Mouse (Mus musculus): ENCODE results near the gene Naa38. TPM values are rescaled to one million over a fixed set of nuclear protein-coding genes. Genes with fewer than 3 reads are reported as not detected.

Naa38 gene
- polyA plus RNA-seq, 1 experiment = 229 TPM

GRCm38 (mm10) chr11:69419813-69420553 is 24.7 kb downstream of the Naa38 start:
- peaks cover 6% of the 10 kb centered on the region for H3K27me3 ChIP-seq (ENCODE audit: control insufficient read depth, insufficient read depth, insufficient read length)
- H3K79me2 ChIP-seq (ENCODE audit: control insufficient read depth, insufficient read depth) = peaks cover 16% of the 10 kb centered on the region
- peak overlapping the region; percentile 16 for H3K4me3 ChIP-seq (ENCODE audit: insufficient read depth, poor library complexity, severe bottlenecking)
- no peak for TF ChIP-seq MYOG (IDR thresholded peaks at IDR 0.05; ENCODE audit: control insufficient read depth, extremely low read depth, insufficient read length)
- H3K79me3 ChIP-seq (ENCODE audit: low read depth) = peaks cover 3% of the 10 kb centered on the region
- H3ac ChIP-seq (ENCODE audit: control insufficient read depth, insufficient read length, low read depth) = peak overlapping the region; percentile 4
- no peaks in the 10 kb centered on the region for H3K36me3 ChIP-seq (ENCODE audit: control insufficient read depth, insufficient read depth)

GRCm38 (mm10) chr11:69420554-69421000 is 25.3 kb downstream of the Naa38 start:
- Histone ChIP-seq H3K36me3 (ENCODE audit: control insufficient read depth, insufficient read depth) (no peaks in the 10 kb centered on the region), H3K79me3 (ENCODE audit: low read depth) (peaks cover under 1% of the 10 kb centered on the region), H3ac (ENCODE audit: control insufficient read depth, insufficient read length, low read depth) (no peak overlapping the region), H3K4me3 (ENCODE audit: insufficient read depth, poor library complexity, severe bottlenecking) (no peak overlapping the region), H3K27me3 (ENCODE audit: control insufficient read depth, insufficient read depth, insufficient read length) (peaks cover 9% of the 10 kb centered on the region), H3K79me2 (ENCODE audit: control insufficient read depth, insufficient read depth) (peaks cover 10% of the 10 kb centered on the region)
- no peak for TF ChIP-seq CTCF (IDR thresholded peaks at IDR 0.05; ENCODE audit: control insufficient read depth, insufficient read depth, insufficient read length)
- TF ChIP-seq MYOG (IDR thresholded peaks at IDR 0.05; ENCODE audit: control insufficient read depth, extremely low read depth, insufficient read length) = no peak
- no peak for TF ChIP-seq USF1 (IDR thresholded peaks at IDR 0.05; ENCODE audit: low read depth)
- no peak for TF ChIP-seq CEBPB (IDR thresholded peaks at IDR 0.05; ENCODE audit: low read depth)
- TF ChIP-seq FOSL1 (IDR thresholded peaks at IDR 0.05; ENCODE audit: insufficient read depth, low read length, poor library complexity, severe bottlenecking) = no peak
- no peak for TF ChIP-seq MAX (IDR thresholded peaks at IDR 0.05)
- no peak for TF ChIP-seq MYOD1 (IDR thresholded peaks at IDR 0.05; ENCODE audit: control insufficient read depth, insufficient read length, low read depth)

DNA sequence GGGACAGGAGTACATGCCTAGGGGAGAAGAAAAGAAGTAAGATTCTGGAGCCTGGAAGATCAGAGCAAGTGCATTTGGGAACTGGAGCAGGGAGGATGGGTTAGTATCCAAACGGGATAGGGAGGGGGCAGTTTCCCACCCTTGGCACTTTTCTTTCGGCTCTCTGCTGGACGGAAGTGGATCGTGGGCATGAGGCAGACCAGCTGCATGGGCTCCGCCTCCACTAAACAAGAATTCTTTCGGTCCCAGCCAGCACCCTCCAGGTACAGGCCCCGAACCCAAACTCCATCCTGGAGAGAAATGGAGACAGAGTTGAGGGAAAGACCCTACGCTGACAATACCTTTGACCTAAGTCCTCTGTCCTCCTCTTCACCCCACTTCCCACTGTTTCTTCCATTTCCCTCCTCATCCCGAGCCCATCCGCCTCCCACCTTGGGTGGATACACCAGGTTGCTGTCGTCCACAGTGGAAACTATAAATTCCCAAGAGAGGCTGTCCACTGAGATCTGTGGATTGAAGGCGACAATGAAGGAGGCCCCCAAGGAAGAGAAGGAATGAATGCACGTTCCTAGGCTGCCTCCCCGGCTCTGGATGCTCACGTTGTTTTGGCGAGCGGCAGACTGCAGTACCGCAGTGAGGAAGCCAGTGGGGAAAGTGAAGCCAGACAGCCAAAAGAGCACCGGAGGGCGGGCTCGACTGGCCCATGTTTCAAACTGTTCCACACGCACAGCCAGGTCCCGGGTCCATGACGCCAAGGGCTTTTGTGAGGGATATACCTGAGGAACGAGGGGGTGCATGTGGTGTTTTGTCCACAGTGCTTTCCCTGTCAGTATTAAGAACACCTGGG is 26.1 kb downstream of the Naa38 start:
- H3K36me3 ChIP-seq (ENCODE audit: control insufficient read depth, insufficient read depth) = no peaks in the 10 kb centered on the region
- no peak overlapping the region for H3ac ChIP-seq (ENCODE audit: control insufficient read depth, insufficient read length, low read depth)
- H3K27me3 ChIP-seq (ENCODE audit: control insufficient read depth, insufficient read depth, insufficient read length) = peaks cover 10% of the 10 kb centered on the region
- no peak for TF ChIP-seq MYOG (IDR thresholded peaks at IDR 0.05; ENCODE audit: control insufficient read depth, extremely low read depth, insufficient read length)
- TF ChIP-seq FOSL1 (IDR thresholded peaks at IDR 0.05; ENCODE audit: insufficient read depth, low read length, poor library complexity, severe bottlenecking) = no peak
- no peak for TF ChIP-seq MAX (IDR thresholded peaks at IDR 0.05)
- TF ChIP-seq USF1 (IDR thresholded peaks at IDR 0.05; ENCODE audit: low read depth) = no peak
- no peak for TF ChIP-seq MYOD1 (IDR thresholded peaks at IDR 0.05; ENCODE audit: control insufficient read depth, insufficient read length, low read depth)
- TF ChIP-seq CEBPB (IDR thresholded peaks at IDR 0.05; ENCODE audit: low read depth) = no peak
- TF ChIP-seq CTCF (IDR thresholded peaks at IDR 0.05; ENCODE audit: control insufficient read depth, insufficient read depth, insufficient read length) = no peak
- peaks cover 3% of the 10 kb centered on the region for H3K79me2 ChIP-seq (ENCODE audit: control insufficient read depth, insufficient read depth)
- no peak overlapping the region for H3K4me3 ChIP-seq (ENCODE audit: insufficient read depth, poor library complexity, severe bottlenecking)
- H3K79me3 ChIP-seq (ENCODE audit: low read depth) = no peaks in the 10 kb centered on the region

- TF ChIP-seq MYOD1 (IDR thresholded peaks at IDR 0.05; ENCODE audit: control insufficient read depth, insufficient read length, low read depth) = no peak
- TF ChIP-seq CEBPB (IDR thresholded peaks at IDR 0.05; ENCODE audit: low read depth) = no peak
- no peak for TF ChIP-seq MAX (IDR thresholded peaks at IDR 0.05)
- no peak for TF ChIP-seq MYOG (IDR thresholded peaks at IDR 0.05; ENCODE audit: control insufficient read depth, extremely low read depth, insufficient read length)
- TF ChIP-seq CTCF (IDR thresholded peaks at IDR 0.05; ENCODE audit: control insufficient read depth, insufficient read depth, insufficient read length) = no peak
- no peak for TF ChIP-seq FOSL1 (IDR thresholded peaks at IDR 0.05; ENCODE audit: insufficient read depth, low read length, poor library complexity, severe bottlenecking)
- no peak overlapping the region for H3ac ChIP-seq (ENCODE audit: control insufficient read depth, insufficient read length, low read depth)
- H3K79me3 ChIP-seq (ENCODE audit: low read depth) = no peaks in the 10 kb centered on the region
- no peaks in the 10 kb centered on the region for H3K79me2 ChIP-seq (ENCODE audit: control insufficient read depth, insufficient read depth)
- peaks cover 10% of the 10 kb centered on the region for H3K27me3 ChIP-seq (ENCODE audit: control insufficient read depth, insufficient read depth, insufficient read length)
- no peaks in the 10 kb centered on the region for H3K36me3 ChIP-seq (ENCODE audit: control insufficient read depth, insufficient read depth)
- H3K4me3 ChIP-seq (ENCODE audit: insufficient read depth, poor library complexity, severe bottlenecking) = no peak overlapping the region
These were observed 27.6 kb downstream of the Naa38 start for GRCm38 (mm10) chr11:69422842-69423241.

GRCm38 (mm10) chr11:69423885-69424284 is 28.6 kb downstream of the Naa38 start:
- H3K36me3 ChIP-seq (ENCODE audit: control insufficient read depth, insufficient read depth) = no peaks in the 10 kb centered on the region
- no peaks in the 10 kb centered on the region for H3K79me2 ChIP-seq (ENCODE audit: control insufficient read depth, insufficient read depth)
- no peaks in the 10 kb centered on the region for H3K79me3 ChIP-seq (ENCODE audit: low read depth)
- H3ac ChIP-seq (ENCODE audit: control insufficient read depth, insufficient read length, low read depth) = no peak overlapping the region
- H3K4me3 ChIP-seq (ENCODE audit: insufficient read depth, poor library complexity, severe bottlenecking) = no peak overlapping the region
- peaks cover 10% of the 10 kb centered on the region for H3K27me3 ChIP-seq (ENCODE audit: control insufficient read depth, insufficient read depth, insufficient read length)
- TF ChIP-seq MYOG (IDR thresholded peaks at IDR 0.05; ENCODE audit: control insufficient read depth, extremely low read depth, insufficient read length) (no peak), USF1 (IDR thresholded peaks at IDR 0.05; ENCODE audit: low read depth) (no peak), MAX (IDR thresholded peaks at IDR 0.05) (no peak), CTCF (IDR thresholded peaks at IDR 0.05; ENCODE audit: control insufficient read depth, insufficient read depth, insufficient read length) (no peak), MYOD1 (IDR thresholded peaks at IDR 0.05; ENCODE audit: control insufficient read depth, insufficient read length, low read depth) (no peak), CEBPB (IDR thresholded peaks at IDR 0.05; ENCODE audit: low read depth) (no peak), FOSL1 (IDR thresholded peaks at IDR 0.05; ENCODE audit: insufficient read depth, low read length, poor library complexity, severe bottlenecking) (no peak)
